Mouse (Mus musculus): Measurements from ENCODE around the gene Acmsd.

GRCm38 (mm10) chr1:127718290-127718689, 10.9 kb upstream of the Acmsd start:
- TF ChIP-seq CTCF (IDR thresholded peaks at IDR 0.05; ENCODE audit: low read depth) (no peak), EP300 (IDR thresholded peaks at IDR 0.05; ENCODE audit: low read depth) (no peak)
